Mouse (Mus musculus) neutrophil, adult 5-6 weeks (primary cell): ENCODE measurements around the gene Aplf. TPM values are rescaled to one million over a fixed set of nuclear protein-coding genes. Genes with fewer than 3 reads are reported as not detected.

Experiments
- ATAC-seq: fragments of 151-379, 151-347 bp; 2 replicates; pipeline ENCODE4 v1.8.0; 2017; ENCODE audit warnings: mild to moderate bottlenecking, moderate TSS enrichment; ENCODE audit not compliant: insufficient number of reproducible peaks, poor library complexity, low FRiP score, severe bottlenecking; ENCODE audit errors: extremely low read depth
- total RNA-seq: library from RNA; stranded (forward); fragments of 200-1000 nt; gene quantifications from 2 replicates; pipeline ENCODE4 v1.2.3, GENCODE M21; 2017

The Aplf gene
- 8.2 and 10.0 TPM in 2 replicates for total RNA-seq

GRCm38 (mm10) chr6:87671771-87672517, at the start of gene Aplf:
Aplf (minus strand) TSS chr6:87672193.
- peak; percentile 98 for ATAC-seq

GRCm38 (mm10) chr6:87714091-87714490, 42.1 kb upstream of the Aplf start:
- ATAC-seq = no peak

GRCm38 (mm10) chr6:87712311-87712710, 40.3 kb upstream of the Aplf start:
- ATAC-seq = no peak

- ATAC-seq = no peak
Measured at GRCm38 (mm10) chr6:87706246-87706645, 34.3 kb upstream of the Aplf start.

GRCm38 (mm10) chr6:87696544-87696943, 24.6 kb upstream of the Aplf start:
- no peak for ATAC-seq

GRCm38 (mm10) chr6:87695947-87696346, 24.0 kb upstream of the Aplf start:
- ATAC-seq = no peak

GRCm38 (mm10) chr6:87680418-87680817, 8.4 kb upstream of the Aplf start:
- no peak for ATAC-seq

- no peak for ATAC-seq
Measured at GRCm38 (mm10) chr6:87672661-87673060, 668 bp upstream of the Aplf start.

- ATAC-seq = no peak
Measured at GRCm38 (mm10) chr6:87671353-87671752, 640 bp downstream of the Aplf start.

- ATAC-seq = peak; percentile 34; the same call in 1 of the 2 replicates
Measured at GRCm38 (mm10) chr6:87669894-87670588, 2.0 kb downstream of the Aplf start.

- no peak for ATAC-seq
Measured at GRCm38 (mm10) chr6:87668733-87669132, 3.3 kb downstream of the Aplf start.

GRCm38 (mm10) chr6:87667804-87668203, 4.2 kb downstream of the Aplf start:
- no peak for ATAC-seq

GRCm38 (mm10) chr6:87663445-87663844, 8.5 kb downstream of the Aplf start:
- ATAC-seq = no peak

- no peak for ATAC-seq
Measured at GRCm38 (mm10) chr6:87662197-87662596, 9.8 kb downstream of the Aplf start.

- ATAC-seq = no peak
Measured at GRCm38 (mm10) chr6:87661707-87662106, 10.3 kb downstream of the Aplf start.

- no peak for ATAC-seq
Measured at GRCm38 (mm10) chr6:87658816-87659215, 13.2 kb downstream of the Aplf start.

GRCm38 (mm10) chr6:87653904-87654638, 17.9 kb downstream of the Aplf start:
- no peak for ATAC-seq

- no peak for ATAC-seq
Measured at GRCm38 (mm10) chr6:87653478-87653877, 18.5 kb downstream of the Aplf start.

GRCm38 (mm10) chr6:87652670-87653069, 19.3 kb downstream of the Aplf start:
- ATAC-seq = no peak

GRCm38 (mm10) chr6:87651787-87652186, 20.2 kb downstream of the Aplf start:
- no peak for ATAC-seq
